Mouse (Mus musculus) thymus, postnatal 0 days (tissue): ENCODE data around the gene Gipc2. TPM values are rescaled to one million over a fixed set of nuclear protein-coding genes. Genes with fewer than 3 reads are reported as not detected.
"Not testable (repeated sequence)": the region's sequence is repeated elsewhere in the genome, so short reads cannot be mapped to it uniquely, and the experiment has no call there.

Source experiments
- DNase-seq: peaks from one replicate; pipeline ENCODE4 v3.0.0-alpha.2; 2015; ENCODE audit warnings: low spot score
- polyA plus RNA-seq: library from polyadenylated mRNA; unstranded; fragments of >200 nt; fragmentation: Nextera tagmentation; extraction: Ambion mirVana; gene quantifications from 2 replicates; pipeline ENCODE4 v1.2.1, GENCODE M21; 2015

Gipc2 gene
- 1.1 and 1.4 TPM in 2 replicates for polyA plus RNA-seq

DNA sequence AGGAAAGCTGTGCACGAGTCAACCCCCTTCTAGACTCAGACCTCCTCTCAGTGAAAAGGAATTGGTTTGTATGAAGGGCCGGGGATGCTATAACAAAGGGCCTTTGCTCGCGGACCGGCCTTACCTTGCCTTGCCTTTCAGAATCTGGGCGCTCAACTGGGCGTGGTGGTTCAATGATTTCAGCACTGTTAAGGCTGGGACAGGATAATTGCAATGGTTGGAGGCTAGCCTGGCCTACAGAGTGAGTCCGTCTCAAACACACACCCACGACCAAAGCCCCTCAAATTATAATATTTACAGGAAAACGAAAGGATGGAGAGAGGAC, at the start of gene Gipc2:
TSS of gene Gipc2 (minus strand) at position 132 of the 325 bp plus-strand sequence.
- DNase-seq: no peak

- DNase-seq: no peak
These were observed 47.4 kb upstream of the Gipc2 start for GRCm38 (mm10) chr3:152213416-152213815.

DNA sequence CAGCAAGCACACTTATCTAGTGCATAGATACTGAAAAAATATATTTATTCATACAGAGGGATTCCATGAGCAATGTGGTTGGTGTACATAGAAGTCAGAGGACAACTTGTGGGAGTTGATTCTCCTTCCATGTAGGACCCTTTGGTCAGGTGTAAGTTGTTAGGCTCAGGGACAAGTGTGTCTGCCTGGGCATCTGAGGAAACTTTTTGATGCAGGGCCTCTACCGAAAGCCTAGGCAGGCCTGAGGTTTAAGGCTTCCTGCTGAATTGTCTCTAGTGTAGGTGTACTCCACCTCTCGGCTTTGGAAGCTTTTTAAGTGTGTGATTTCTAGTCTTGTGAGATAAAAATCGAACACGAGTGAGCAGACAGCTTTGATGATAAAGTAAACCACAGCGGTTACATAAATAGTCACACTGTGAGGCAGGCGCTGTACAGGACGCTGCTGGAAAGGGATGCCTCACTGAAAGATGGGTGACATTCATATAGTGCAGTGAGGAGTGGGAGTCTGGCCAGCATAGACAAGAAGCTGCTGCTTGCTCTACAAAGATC, 45.8 kb upstream of the Gipc2 start:
- peak; percentile 76 for DNase-seq

DNA sequence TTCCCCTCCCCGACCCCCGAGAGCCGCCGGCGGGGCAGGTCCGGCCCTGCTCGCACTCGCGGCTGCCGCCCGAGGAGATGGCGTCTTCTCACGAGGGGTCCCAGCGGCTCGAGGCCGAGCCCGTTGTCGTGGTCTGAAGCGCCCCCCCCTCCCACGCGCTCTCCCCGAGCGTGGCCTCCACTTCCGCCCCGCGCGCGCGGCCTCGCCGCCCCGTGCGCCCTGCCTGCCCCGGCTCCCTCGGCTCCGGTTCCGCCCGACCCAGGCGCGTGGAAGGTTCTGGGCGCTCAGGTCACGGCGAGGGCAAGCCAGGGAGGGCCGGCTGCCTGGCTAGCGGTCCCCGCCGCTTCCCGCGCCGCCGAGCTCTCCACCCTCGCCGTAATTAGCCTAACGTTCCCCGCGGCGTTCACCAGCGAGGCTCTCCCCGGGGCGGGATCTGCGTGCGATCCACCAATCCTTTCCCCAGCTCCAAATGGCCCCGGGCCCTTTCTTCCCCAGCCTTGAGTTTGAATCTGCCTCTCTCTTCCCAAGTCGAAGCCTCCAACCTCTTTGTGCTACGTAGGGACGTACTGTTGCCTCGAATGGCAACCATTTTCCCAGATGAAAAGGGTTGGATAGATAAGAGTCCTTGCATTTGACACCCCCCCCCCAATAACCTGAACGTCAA, 44.8 kb upstream of the Gipc2 start:
- DNase-seq: peak; percentile 68

DNA sequence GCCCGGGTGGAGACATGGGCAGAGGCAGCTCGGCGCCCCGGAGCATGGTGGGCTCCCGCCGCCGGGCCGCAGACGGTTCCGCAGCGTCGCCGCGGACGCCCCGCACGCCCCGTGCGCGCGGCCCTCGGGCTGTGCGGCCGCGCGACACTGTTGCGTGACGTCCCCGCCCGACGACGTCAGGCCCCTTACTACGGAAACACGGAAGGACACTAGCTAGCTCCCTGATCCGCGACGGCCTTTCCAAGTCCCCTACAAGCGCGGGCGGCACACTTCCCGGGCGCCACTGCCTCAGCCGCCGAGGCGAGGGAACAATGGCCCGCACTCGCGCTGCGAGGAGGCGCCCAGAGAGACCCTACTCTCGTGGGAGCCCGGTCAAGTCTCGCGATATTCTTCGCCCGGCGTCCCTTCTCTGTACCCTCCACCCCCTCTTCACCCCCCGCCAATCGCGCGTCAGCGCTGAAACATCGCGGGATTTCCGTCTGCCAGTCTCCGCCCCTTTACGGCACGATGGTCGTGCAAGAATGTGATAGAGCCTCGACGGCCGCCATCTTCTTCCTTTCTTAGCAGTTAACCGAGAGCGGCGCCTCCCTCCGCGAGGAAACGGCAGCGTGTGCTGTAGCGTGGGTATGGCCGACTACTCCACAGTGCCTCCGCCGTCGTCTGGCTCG, 44.1 kb upstream of the Gipc2 start, which contains the start of the genes Dnajb4 and Fubp1:
TSS of gene Dnajb4 (minus strand) at position 336 of the 668 bp plus-strand sequence.
TSS of gene Fubp1 (plus strand) at position 456 of the 668 bp plus-strand sequence.
- DNase-seq: peak; percentile 99

- peak; percentile 5 for DNase-seq
These were observed 43.3 kb upstream of the Gipc2 start for GRCm38 (mm10) chr3:152209177-152209966.

- no peak for DNase-seq
These were observed 42.3 kb upstream of the Gipc2 start for GRCm38 (mm10) chr3:152208096-152208885.

- DNase-seq: no peak
These were observed 41.1 kb upstream of the Gipc2 start for GRCm38 (mm10) chr3:152207156-152207555.

DNA sequence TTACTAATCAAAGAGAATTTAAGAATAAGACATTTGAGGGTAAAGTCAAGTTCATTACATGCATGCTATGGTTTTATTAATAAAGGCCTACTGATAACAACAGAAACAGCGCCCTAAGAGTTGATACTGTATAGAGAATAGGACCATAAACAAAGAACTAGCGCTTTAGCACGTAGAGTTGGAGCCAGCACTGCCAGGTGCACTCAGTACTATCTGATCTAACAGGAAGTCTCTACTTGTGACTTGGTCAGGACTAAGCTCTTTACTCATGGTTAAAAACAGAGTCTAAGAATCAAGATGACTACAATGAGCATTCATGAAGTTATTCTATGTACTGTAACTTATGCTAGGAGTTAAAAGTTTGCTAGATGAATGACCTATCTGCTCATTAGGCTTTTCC, 38.5 kb upstream of the Gipc2 start:
- peak; percentile 70 for DNase-seq

DNA sequence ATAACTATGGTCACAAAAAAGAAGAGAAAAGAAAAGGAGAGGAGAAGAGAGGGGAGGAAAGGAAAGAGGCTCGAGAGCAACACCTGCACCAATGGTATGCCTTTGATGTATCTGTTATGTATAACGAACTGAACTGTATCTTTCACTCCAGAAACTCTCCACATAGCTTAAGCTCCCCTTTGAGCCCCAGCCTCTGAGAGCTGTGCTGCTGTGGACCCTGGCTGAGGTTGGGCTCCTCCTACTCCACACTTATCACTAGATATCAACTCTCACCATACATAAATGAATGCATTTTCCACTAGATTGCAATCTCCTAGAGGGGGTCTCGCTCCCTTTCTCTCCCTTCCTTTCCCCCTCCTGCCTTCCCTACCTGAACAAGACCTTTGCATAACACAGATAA, 38.0 kb upstream of the Gipc2 start:
- DNase-seq: peak; percentile 72

DNA sequence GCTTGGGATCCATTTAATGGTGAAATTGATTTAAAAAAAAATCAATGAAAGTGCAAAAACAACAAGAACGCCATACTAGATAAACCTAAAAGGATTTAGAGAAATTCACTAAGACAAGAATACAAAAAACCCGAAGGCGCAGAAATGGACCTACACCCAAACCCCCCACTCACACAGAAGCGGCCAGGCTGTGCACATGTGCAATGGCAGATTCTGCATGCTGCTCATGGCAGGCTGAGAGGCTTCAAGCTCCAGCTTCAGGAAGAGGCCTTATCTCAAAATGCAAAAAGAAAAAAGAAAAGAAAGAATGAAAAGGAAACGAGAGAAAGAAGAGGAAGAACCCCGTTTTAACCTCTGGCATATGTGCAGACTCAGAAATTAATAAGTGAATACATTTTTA, 37.4 kb upstream of the Gipc2 start:
- peak; percentile 50 for DNase-seq

- DNase-seq: no peak
These were observed 36.9 kb upstream of the Gipc2 start for GRCm38 (mm10) chr3:152202942-152203341.

DNA sequence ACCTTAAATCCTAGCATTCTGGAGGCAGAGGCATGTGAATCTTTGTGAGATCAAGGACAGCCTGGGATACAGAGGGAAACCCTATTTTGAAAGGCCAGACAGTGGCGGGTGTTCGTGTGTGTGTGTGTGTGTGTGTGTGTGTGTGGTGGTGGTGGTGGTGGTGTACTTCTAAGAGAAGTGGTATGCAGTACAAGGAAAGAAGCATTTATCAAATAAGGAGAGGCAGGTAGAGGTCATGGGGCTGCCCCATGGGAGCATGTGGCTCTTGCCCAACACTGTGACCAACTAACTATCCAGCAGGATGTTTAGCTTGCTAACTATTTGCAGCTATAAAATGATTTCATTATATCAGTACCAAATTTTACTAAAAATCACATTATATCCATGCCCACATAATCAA, 35.6 kb upstream of the Gipc2 start:
- DNase-seq: peak; percentile 3

DNA sequence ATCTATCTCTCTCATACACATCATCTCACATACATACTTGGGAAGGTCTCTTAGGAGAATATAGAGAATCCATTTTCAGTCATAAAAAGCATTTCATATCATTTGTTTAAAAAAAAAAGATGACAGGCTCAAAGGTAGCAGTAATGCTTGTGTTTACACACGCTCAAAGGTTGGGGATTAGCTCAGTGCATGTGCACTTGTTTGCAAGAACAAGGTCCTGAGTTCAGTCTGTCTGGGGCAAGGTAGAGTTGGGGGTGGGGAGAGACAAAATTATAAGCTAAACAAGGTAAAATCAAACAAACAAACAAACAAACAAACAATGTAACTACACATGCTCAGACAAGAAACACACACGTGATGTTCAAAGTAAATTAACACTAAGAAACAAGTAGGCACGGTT, 35.2 kb upstream of the Gipc2 start:
- no peak for DNase-seq

GRCm38 (mm10) chr3:152199125-152199524, 33.1 kb upstream of the Gipc2 start:
- DNase-seq: no peak

GRCm38 (mm10) chr3:152197246-152197645, 31.2 kb upstream of the Gipc2 start:
- not testable (repeated sequence) for DNase-seq

- peak; percentile 87 for DNase-seq
These were observed 27.6 kb upstream of the Gipc2 start for GRCm38 (mm10) chr3:152193635-152194097.

DNA sequence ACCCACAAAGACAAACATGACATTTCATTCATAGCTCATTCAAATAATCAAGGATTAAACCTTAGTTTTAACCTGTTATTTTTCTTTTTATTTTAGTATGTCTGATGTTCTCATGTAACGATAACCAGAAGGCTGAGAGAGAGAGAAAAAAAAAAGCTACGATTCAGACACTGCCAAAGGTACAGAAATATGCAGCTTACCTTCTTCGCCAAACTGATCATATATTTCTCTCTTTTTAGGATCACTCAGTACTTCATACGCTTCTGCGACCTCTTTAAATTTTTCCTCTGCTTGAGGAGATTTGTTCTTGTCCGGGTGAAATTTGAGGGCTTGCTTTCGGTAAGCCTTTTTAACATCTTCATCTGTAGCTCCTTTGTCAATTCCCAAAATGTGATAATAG, 27.1 kb upstream of the Gipc2 start:
- no peak for DNase-seq

DNA sequence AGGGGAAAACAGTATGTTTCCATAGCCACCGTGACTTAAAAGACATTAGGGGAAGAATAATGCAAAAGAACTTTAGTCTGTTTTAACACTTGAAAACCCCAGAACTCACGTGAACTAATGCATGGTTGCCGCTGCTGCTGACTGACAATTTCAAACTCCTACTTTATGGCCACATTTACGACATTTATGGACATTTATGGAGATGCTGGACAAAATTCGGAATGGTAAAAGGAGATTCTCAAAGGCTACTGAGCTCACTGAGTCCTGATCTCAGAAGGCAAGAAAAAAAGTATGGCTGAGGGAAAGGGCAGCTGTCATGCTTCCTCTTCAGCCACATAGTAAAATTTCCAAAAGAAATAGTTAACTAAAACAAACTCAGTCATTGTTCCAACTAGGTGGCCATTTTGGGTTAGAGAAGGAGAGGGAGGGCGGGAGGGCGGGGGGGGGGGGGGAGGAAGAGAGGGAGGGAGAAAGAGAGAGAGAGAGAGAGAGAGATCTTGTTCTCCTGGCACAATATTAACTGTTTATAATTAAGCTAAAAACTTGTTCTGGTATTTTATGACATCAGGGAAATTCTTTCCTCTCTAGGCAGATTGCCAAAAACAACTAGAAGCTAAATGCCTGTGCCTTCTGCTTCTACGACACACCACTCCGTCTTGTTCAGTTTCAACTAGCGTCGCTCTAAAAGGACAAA, 26.4 kb upstream of the Gipc2 start:
- DNase-seq: peak; percentile 33

DNA sequence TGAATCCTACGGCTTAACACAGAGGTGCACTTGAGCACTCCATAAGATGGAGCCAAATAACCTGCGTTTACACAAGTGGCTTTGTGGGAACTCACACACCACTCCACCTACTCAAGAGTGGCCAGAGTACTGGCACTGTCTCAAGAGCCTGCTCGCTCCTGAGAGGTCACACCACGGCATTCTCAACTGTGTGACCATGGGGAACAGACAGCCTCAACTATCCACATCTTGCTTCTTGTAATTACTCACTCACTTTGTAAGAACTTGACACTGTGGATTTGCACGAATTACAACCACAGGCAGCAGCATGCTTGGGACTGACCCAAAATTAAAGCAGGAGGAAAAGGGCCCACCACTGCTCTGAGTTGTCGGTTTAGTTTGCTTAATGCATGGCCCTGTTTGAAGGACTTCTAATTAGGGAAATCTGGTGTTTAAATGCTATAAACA, 25.8 kb upstream of the Gipc2 start:
- peak; percentile 45 for DNase-seq
